Mouse (Mus musculus): Measurements from ENCODE around the gene Tas2r102.

The Tas2r102 gene

DNA sequence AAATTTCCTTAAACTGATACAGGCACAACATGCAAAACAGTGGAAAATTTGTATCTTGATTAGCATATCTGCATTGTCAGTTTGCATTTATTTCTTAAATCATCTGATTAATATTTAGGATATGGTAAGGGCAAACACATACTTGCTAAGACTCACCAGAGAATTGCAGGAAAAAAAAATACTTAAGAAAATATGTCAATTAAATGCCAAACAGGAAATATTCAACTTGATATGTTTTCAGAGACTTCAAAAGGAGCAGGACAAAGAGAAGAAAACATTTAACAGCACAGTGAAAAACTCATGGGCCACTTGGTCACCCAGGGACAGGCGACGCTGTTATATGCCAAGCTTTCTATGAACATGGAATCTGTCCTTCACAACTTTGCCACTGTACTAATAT lies at the start of gene Tas2r102:
Gene Tas2r102 (plus strand): TSS at position 301 of the 400 bp plus-strand sequence.
- no peak for DNase-seq (ENCODE audit: inconsistent age in 2 of 2, low spot score in 1 of 2)

GRCm38 (mm10) chr6:132737935-132738334 lies 24.0 kb upstream of the Tas2r102 start, which contains the start of gene Tas2r115:
Tas2r115 (minus strand) TSS chr6:132738035.
- DNase-seq (ENCODE audit: inconsistent age in 2 of 2, low spot score in 1 of 2), result no peak

DNA sequence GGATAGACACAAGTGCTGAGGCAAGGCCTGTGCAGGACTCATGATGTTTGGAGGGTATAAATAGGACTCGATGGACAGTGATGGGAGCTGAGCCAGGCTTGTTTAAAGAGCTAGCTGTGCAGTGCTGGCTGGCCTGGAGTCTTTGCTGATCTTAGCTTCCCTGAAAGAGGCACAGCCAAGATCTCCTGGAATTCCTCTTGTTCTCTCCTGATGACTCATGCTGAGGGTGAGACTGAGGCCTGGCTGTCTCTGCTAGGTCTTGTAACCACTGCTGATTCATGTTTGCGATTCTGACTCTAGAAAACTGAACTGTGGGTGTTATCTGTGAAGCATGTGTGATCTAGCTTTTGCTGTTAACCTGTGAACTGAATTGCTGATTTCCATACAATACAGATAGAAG lies 11.7 kb upstream of the Tas2r102 start:
- DNase-seq (ENCODE audit: inconsistent age in 2 of 2, low spot score in 1 of 2), result peak; percentile 32 to 54

DNA sequence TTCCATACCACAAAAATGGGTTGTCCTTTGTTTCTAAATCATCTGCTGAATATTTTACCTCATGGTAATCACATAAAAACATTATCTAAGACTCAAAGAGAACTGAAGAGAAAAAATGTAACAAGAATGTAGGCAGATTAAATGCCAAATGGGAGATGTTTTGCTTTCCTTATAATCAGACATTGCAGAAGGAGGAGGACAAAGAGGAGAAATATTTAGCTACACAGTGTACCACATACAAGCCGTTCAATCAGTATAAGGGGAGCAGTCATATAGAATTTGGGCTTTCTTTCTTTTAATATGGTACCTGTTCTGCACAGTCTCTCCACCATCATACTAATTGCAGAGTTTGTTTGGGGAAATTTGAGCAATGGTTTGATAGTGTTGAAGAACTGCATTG lies 7.5 kb upstream of the Tas2r102 start, which contains the start of gene Tas2r124:
Gene Tas2r124 (plus strand): TSS at position 301 of the 400 bp plus-strand sequence.
- DNase-seq (ENCODE audit: inconsistent age in 2 of 2, low spot score in 1 of 2), result no peak

DNA sequence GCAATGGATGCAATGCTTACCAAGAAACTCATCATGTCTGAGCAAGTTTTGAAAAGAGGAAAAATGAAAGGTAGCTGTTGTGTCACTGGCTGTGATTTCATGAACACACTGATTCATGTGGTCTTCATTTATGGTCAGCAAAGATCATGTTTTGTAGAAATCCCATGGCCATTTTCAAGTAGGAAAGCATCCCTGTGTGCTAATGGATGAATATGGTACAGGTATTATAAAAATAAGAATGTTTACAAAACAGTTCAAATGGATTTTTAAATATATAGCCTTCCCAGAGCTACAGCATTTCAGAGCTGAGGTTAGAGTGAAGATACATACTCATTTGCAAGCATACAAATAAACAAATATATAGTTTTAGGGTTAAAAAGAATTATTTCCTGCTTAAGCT lies 16.1 kb downstream of the Tas2r102 start, which contains the start of gene Tas2r136:
Gene Tas2r136 (minus strand): TSS at position 101 of the 400 bp plus-strand sequence.
- no peak for DNase-seq (ENCODE audit: inconsistent age in 2 of 2, low spot score in 1 of 2)

DNA sequence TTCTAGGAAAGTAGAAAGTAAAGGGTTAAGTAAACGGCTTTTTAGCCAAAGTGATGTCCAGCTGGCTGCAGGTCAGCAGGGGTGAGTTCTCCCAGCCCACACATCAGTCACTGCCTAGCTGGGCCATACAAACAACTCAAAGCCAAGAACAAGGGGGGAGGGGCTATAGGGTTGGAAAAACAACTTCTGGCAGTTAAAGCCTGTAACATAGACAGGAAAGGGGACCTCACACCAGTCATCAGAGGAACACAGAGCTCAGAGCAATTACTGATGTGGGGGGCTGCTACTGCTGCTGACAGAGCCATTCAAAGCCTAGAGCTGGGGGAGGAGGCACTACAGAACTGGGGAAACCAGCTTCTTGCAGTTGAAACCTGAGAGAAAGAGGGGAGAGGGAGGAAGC lies 33.5 kb downstream of the Tas2r102 start:
- DNase-seq (ENCODE audit: inconsistent age in 2 of 2, low spot score in 1 of 2), result no peak

- DNase-seq (ENCODE audit: inconsistent age in 2 of 2, low spot score in 1 of 2), result no peak
Observed at GRCm38 (mm10) chr6:132802518-132802917, 40.6 kb downstream of the Tas2r102 start, which contains the start of gene Tas2r117. Tas2r117 (plus strand) TSS chr6:132802818.

Measured in adrenal gland, adult (tissue).